ENCODE assay signal across 20 mouse cellular contexts in genomic region chr10:69001654-69002435, GRCm38 (mm10).
A peak's percentile ranks its signal among the peaks of the same experiment; 100 is the strongest.
DNase-seq lines count a peak whose midpoint lies in the region; ATAC-seq lines count a peak whose summit lies in the region.
"Had no signal": no experiment of that assay in that cellular context is flagged by ENCODE, and none has a peak within 500 bp of the region (broad histone marks: within the 10 kb centered on the region; RNA-seq: fewer than 3 reads in every experiment).

No protein-coding gene starts in this region.

- H3K9ac ChIP-seq in liver, embryonic 16.5 days (ENCODE audit: low read depth, low read length): no peak overlapping the region
- H3K9ac ChIP-seq: forebrain, embryonic 13.5 days; heart, embryonic 15.5 days; hindbrain, embryonic 13.5 days; intestine, embryonic 15.5 days had no signal

- no peaks in the 10 kb centered on the region; the same call in 1 of the 2 replicates for H3K9me3 ChIP-seq in heart, embryonic 10.5 days
- H3K9me3 ChIP-seq in liver, embryonic 16.5 days (replicated peaks; ENCODE audit: control insufficient read depth, low read length): no peaks in the 10 kb centered on the region; the same call in 1 of the 2 replicates
- H3K9me3 ChIP-seq: forebrain, embryonic 13.5 days; heart, embryonic 15.5 days; hindbrain, embryonic 13.5 days; intestine, embryonic 15.5 days had no signal

- no peak overlapping the region for H3K4me3 ChIP-seq in heart, embryonic 10.5 days
- H3K4me3 ChIP-seq in liver, embryonic 16.5 days (ENCODE audit: low read depth, low read length): no peak overlapping the region
- H3K4me3 ChIP-seq: forebrain, embryonic 13.5 days; gastrocnemius, adult 2 months; heart, embryonic 15.5 days; hindbrain, embryonic 13.5 days; intestine, embryonic 15.5 days had no signal

- no peaks in the 10 kb centered on the region for H3K27me3 ChIP-seq in heart, embryonic 10.5 days (ENCODE audit: insufficient read depth, poor library complexity, severe bottlenecking)
- no peaks in the 10 kb centered on the region for H3K27me3 ChIP-seq in liver, embryonic 16.5 days (ENCODE audit: control insufficient read depth, insufficient read depth, low read depth, low read length)
- H3K27me3 ChIP-seq: forebrain, embryonic 13.5 days; heart, embryonic 15.5 days; hindbrain, embryonic 13.5 days; intestine, embryonic 15.5 days had no signal

- H3K27ac ChIP-seq in heart, embryonic 10.5 days: no peak overlapping the region
- H3K27ac ChIP-seq in liver, embryonic 16.5 days (ENCODE audit: low read length): no peak overlapping the region
- H3K27ac ChIP-seq: forebrain, embryonic 13.5 days; gastrocnemius, adult 2 months; heart, embryonic 15.5 days; hindbrain, embryonic 13.5 days; intestine, embryonic 15.5 days had no signal

- peak; percentile 4 for DNase-seq in heart, adult 11 months
- DNase-seq in heart, embryonic 10.5 days (ENCODE audit: low spot score): no peak
- peak; percentile 86 for DNase-seq in ZHBTc4 (ENCODE audit: low read depth, low spot score)
- no peak for DNase-seq in embryo, embryonic 11 days
- DNase-seq in right cerebral cortex, postnatal 10 days (ENCODE audit: low spot score in 2 of 2): no peak
- DNase-seq: adrenal gland, adult 8-10 months; adrenal gland, postnatal 36 days; cerebellum, adult 2 months; cerebellum, postnatal 10 days; gastrocnemius, adult 2 months; gastrocnemius, postnatal 25 days; heart, adult 18-20 months; heart, postnatal 14 days had no signal

- H3K4me1 ChIP-seq in heart, embryonic 10.5 days: no peaks in the 10 kb centered on the region
- no peaks in the 10 kb centered on the region for H3K4me1 ChIP-seq in liver, embryonic 16.5 days (ENCODE audit: control insufficient read depth, low read depth, low read length)
- H3K4me1 ChIP-seq: forebrain, embryonic 13.5 days; heart, embryonic 15.5 days; hindbrain, embryonic 13.5 days; intestine, embryonic 15.5 days had no signal

- 81% methylated on average over 12 of the region's 12 CpGs for WGBS in heart, embryonic 10.5 days
- 66% methylated on average over 12 of the region's 12 CpGs for WGBS in liver, embryonic 16.5 days (ENCODE audit: insufficient replicate concordance)

- no peaks in the 10 kb centered on the region for H3K36me3 ChIP-seq in heart, embryonic 10.5 days
- H3K36me3 ChIP-seq in liver, embryonic 16.5 days (ENCODE audit: control insufficient read depth, insufficient read depth): no peaks in the 10 kb centered on the region
- H3K36me3 ChIP-seq: heart, embryonic 15.5 days; hindbrain, embryonic 13.5 days; intestine, embryonic 15.5 days had no signal

- no peak overlapping the region for H3K4me2 ChIP-seq in liver, embryonic 16.5 days (ENCODE audit: low read depth, low read length)
- H3K4me2 ChIP-seq: forebrain, embryonic 13.5 days; heart, embryonic 11.5 days; heart, embryonic 15.5 days; hindbrain, embryonic 13.5 days; intestine, embryonic 15.5 days had no signal

- ATAC-seq in liver, embryonic 16.5 days (ENCODE audit: low read depth): peak; percentile 72
- ATAC-seq in activated CD4-positive, CD25-positive, alpha-beta regulatory T cell, adult 4 months: no peak
- ATAC-seq: forebrain, embryonic 13.5 days; intestine, embryonic 15.5 days had no signal

Comparison
In these comparisons a context has a peak if more than half of its experiments do, and no peak if none do; other contexts are left out.
1. DNase-seq: peak in heart, adult 11 months (single experiment) and ZHBTc4 (single experiment); none in heart, embryonic 10.5 days (single experiment), embryo, embryonic 11 days (single experiment) and right cerebral cortex, postnatal 10 days (0 of 2).